Mouse (Mus musculus): Measurements from ENCODE around the gene Gm48552. TPM values are rescaled to one million over a fixed set of nuclear protein-coding genes. Genes with fewer than 3 reads are reported as not detected.
A peak's percentile ranks its signal among the peaks of the same experiment; 100 is the strongest.

Gm48552 gene
- 1.3 and 2.9 TPM in 2 replicates for polyA plus RNA-seq (2014; fragmentation: Nextera tagmentation; extraction: Ambion mirVana)

GRCm38 (mm10) chr10:81388505-81389055 lies at the start of gene Gm48552:
TSS of gene Gm48552 (plus strand) at chr10:81389005.
- H3K36me3 ChIP-seq (ENCODE audit: control insufficient read depth, insufficient read depth, low read length) = peaks cover 35% of the 10 kb centered on the region
- 90% methylated on average over 5 of the region's 5 CpGs for WGBS
- H3K27me3 ChIP-seq (ENCODE audit: control insufficient read depth, insufficient read depth, low read length) = no peaks in the 10 kb centered on the region
- peaks cover 16% of the 10 kb centered on the region for H3K4me1 ChIP-seq (ENCODE audit: control insufficient read depth, insufficient read depth, low read length)
- ATAC-seq (ENCODE audit: low FRiP score, low TSS enrichment) (no peak), DNase-seq (no peak)
- no peak within 1 kb of the TSS for H3K27ac ChIP-seq (replicated peaks; ENCODE audit: low read depth, low read length)
- H3K9ac ChIP-seq (replicated peaks; ENCODE audit: low read length) = no peak within 1 kb of the TSS
- no peaks in the 10 kb centered on the region for H3K9me3 ChIP-seq (ENCODE audit: control insufficient read depth, low read length)
- no peak within 1 kb of the TSS for H3K4me3 ChIP-seq (replicated peaks; ENCODE audit: low read depth, low read length)
- H3K4me2 ChIP-seq (ENCODE audit: low read length) = no peak within 1 kb of the TSS

- Histone ChIP-seq H3K9ac (replicated peaks; ENCODE audit: low read length) (no peak overlapping the region), H3K27me3 (ENCODE audit: control insufficient read depth, insufficient read depth, low read length) (peaks cover 43% of the 10 kb centered on the region), H3K4me2 (ENCODE audit: low read length) (no peak overlapping the region), H3K36me3 (ENCODE audit: control insufficient read depth, insufficient read depth, low read length) (no peaks in the 10 kb centered on the region), H3K4me3 (replicated peaks; ENCODE audit: low read depth, low read length) (no peak overlapping the region), H3K4me1 (ENCODE audit: control insufficient read depth, insufficient read depth, low read length) (0 out of 2 replicates have a peak, but pooled peaks cover 3% of the 10 kb centered on the region), H3K27ac (replicated peaks; ENCODE audit: low read depth, low read length) (no peak overlapping the region), H3K9me3 (ENCODE audit: control insufficient read depth, low read length) (no peaks in the 10 kb centered on the region)
- ATAC-seq (ENCODE audit: low FRiP score, low TSS enrichment) = no peak
- no peak for DNase-seq
- 39% methylated on average over 17 of the region's 17 CpGs for WGBS
Observed at GRCm38 (mm10) chr10:81340551-81341332, 48.1 kb upstream of the Gm48552 start.

DNA sequence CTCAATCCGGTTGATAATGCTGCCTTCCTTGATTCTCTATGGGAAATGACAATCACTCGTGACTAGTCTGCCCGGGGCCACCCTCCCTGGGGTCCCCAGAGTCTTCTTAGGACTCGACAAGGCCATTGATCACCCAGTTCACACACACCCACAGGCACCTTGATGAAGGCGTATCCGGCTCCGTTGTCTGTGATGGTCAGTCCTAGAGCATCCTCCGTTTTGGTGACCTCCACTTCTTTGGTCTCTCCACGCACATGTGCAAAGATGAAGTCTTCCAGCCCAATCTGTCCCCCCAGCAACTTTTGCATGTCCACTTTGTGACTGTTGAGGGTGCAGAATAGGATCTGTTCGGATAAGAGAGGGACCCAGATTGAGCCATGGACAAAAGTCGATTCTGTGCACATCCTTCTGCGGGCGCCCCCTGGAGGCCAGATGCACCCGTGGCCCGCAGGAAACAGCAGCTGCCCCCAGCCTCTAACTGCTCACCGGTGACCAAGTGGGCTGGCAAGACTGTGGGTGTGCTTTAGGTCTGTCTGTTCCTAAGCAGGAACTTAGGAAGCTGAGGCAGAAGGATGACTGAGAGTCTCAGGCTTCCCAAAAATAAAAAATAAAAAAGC lies 47.4 kb upstream of the Gm48552 start:
- ATAC-seq (ENCODE audit: low FRiP score, low TSS enrichment) (no peak), DNase-seq (peak; percentile 78)
- Histone ChIP-seq H3K4me2 (ENCODE audit: low read length) (no peak overlapping the region), H3K36me3 (ENCODE audit: control insufficient read depth, insufficient read depth, low read length) (no peaks in the 10 kb centered on the region), H3K9ac (replicated peaks; ENCODE audit: low read length) (no peak overlapping the region), H3K4me3 (replicated peaks; ENCODE audit: low read depth, low read length) (no peak overlapping the region), H3K9me3 (ENCODE audit: control insufficient read depth, low read length) (no peaks in the 10 kb centered on the region), H3K4me1 (ENCODE audit: control insufficient read depth, insufficient read depth, low read length) (0 out of 2 replicates have a peak, but pooled peaks cover 3% of the 10 kb centered on the region), H3K27me3 (ENCODE audit: control insufficient read depth, insufficient read depth, low read length) (peaks cover 46% of the 10 kb centered on the region), H3K27ac (replicated peaks; ENCODE audit: low read depth, low read length) (no peak overlapping the region)
- 37% methylated on average over 16 of the region's 16 CpGs for WGBS

DNA sequence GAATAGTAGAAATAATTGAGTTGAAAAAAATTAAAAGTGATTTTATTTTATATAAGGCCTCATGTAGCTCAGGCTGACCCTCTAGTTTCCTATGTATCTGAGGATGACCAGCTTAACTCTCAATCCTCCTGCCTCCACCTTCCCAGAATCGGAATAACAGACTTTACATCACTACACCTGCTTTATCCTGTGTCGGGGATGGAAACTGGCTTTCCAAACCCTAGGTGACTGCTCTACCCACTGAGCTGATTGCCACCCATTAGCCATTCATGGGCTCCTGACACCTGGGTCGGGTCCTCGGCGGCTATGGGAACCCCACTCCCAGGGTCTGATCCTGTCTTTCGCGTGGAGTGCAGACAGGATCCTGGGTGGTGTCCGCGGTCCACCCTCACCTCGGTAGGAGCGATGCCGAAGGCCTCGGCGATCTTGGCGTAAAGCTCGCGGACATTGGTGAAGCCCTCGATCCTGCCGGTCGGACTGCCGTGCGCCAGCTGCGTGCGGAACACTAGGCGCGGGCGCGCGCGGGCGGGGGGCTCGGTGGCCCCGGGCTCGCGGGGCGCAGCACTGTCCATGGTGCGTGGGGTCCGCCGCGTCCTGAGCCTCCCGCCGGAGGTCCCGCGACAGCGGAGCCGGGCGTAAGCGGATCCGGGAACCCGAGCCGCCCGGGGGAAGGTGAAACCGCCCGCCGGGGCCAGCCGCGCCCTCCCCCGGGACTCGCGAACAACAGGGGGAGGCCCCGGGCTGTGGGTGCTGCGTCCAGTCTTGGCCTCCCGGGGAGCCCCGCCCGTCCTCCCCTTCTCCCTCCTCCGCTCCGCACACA lies 45.9 kb upstream of the Gm48552 start, which contains the start of gene Gipc3:
Gipc3 (minus strand) TSS at position 581 of the 820 bp plus-strand sequence.
- ATAC-seq (ENCODE audit: low FRiP score, low TSS enrichment) = no peak
- peak; percentile 45 for DNase-seq
- 4% methylated on average over 67 of the region's 67 CpGs for WGBS

DNA sequence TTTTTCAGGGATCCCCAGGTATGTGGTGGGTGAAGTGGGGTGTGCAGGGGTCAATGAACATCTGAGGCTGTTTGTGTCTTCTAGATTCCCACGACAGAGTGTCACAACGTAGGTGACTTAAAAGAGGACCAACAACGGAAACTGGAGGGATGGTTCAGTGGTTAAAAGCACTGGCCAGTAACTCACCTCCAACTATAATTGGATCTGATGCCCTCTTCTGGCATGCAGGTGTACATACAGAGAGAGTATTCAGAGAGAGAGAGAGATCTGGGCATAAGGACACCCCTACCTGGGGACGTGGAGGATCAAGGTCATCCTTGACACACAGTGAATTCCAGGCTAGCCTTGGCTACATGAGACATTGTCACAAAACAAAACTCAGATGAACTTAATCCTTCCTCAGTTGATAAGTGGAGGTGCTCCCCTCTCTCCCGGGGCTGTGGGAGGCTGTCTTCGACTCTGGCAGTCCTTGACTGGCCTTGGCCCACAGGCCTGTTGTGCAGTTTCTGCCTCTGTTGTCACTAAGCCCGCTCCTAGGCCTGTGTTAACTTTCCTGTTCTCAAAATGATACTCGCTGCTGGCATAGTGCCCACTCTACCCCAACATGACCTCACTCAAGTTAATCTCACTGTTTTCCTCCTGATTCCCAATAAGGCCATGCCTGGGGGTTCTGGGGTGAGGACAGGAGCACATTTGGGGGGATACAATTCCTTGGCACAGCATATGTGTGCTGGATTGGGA lies 44.2 kb upstream of the Gm48552 start:
- no peaks in the 10 kb centered on the region for H3K36me3 ChIP-seq (ENCODE audit: control insufficient read depth, insufficient read depth, low read length)
- DNase-seq (no peak), ATAC-seq (ENCODE audit: low FRiP score, low TSS enrichment) (no peak)
- 53% methylated on average over 8 of the region's 8 CpGs for WGBS
- no peak overlapping the region for H3K4me3 ChIP-seq (replicated peaks; ENCODE audit: low read depth, low read length)
- no peak overlapping the region for H3K9ac ChIP-seq (replicated peaks; ENCODE audit: low read length)
- H3K27me3 ChIP-seq (ENCODE audit: control insufficient read depth, insufficient read depth, low read length) = peaks cover 46% of the 10 kb centered on the region
- peaks cover 9% of the 10 kb centered on the region for H3K4me1 ChIP-seq (ENCODE audit: control insufficient read depth, insufficient read depth, low read length)
- H3K27ac ChIP-seq (replicated peaks; ENCODE audit: low read depth, low read length) = no peak overlapping the region
- H3K4me2 ChIP-seq (ENCODE audit: low read length) = no peak overlapping the region
- H3K9me3 ChIP-seq (ENCODE audit: control insufficient read depth, low read length) = no peaks in the 10 kb centered on the region

More for the DNA sequence above, 45.9 kb upstream of the Gm48552 start, which contains the start of gene Gipc3:
- 0 out of 2 replicates have a peak, but pooled peaks cover 3% of the 10 kb centered on the region for H3K4me1 ChIP-seq (ENCODE audit: control insufficient read depth, insufficient read depth, low read length)
- H3K27ac ChIP-seq (replicated peaks; ENCODE audit: low read depth, low read length) = no peak within 1 kb of the TSS
- no peaks in the 10 kb centered on the region for H3K9me3 ChIP-seq (ENCODE audit: control insufficient read depth, low read length)
- H3K27me3 ChIP-seq (ENCODE audit: control insufficient read depth, insufficient read depth, low read length) = peaks cover 46% of the 10 kb centered on the region
- H3K4me2 ChIP-seq (ENCODE audit: low read length) = peak within 1 kb of the TSS; percentile 60
- H3K36me3 ChIP-seq (ENCODE audit: control insufficient read depth, insufficient read depth, low read length) = no peaks in the 10 kb centered on the region
- H3K9ac ChIP-seq (replicated peaks; ENCODE audit: low read length) = peak within 1 kb of the TSS; percentile 47
- H3K4me3 ChIP-seq (replicated peaks; ENCODE audit: low read depth, low read length) = peak within 1 kb of the TSS; percentile 35

GRCm38 (mm10) chr10:81345162-81345534 lies 43.7 kb upstream of the Gm48552 start:
- WGBS = 81% methylated on average over 4 of the region's 4 CpGs
- ATAC-seq (ENCODE audit: low FRiP score, low TSS enrichment) = no peak
- Histone ChIP-seq H3K4me1 (ENCODE audit: control insufficient read depth, insufficient read depth, low read length) (peaks cover 13% of the 10 kb centered on the region), H3K27me3 (ENCODE audit: control insufficient read depth, insufficient read depth, low read length) (peaks cover 46% of the 10 kb centered on the region), H3K4me3 (replicated peaks; ENCODE audit: low read depth, low read length) (no peak overlapping the region), H3K27ac (replicated peaks; ENCODE audit: low read depth, low read length) (no peak overlapping the region), H3K9ac (replicated peaks; ENCODE audit: low read length) (no peak overlapping the region), H3K4me2 (ENCODE audit: low read length) (no peak overlapping the region), H3K36me3 (ENCODE audit: control insufficient read depth, insufficient read depth, low read length) (no peaks in the 10 kb centered on the region), H3K9me3 (ENCODE audit: control insufficient read depth, low read length) (no peaks in the 10 kb centered on the region)
- DNase-seq = no peak

- Histone ChIP-seq H3K27me3 (ENCODE audit: control insufficient read depth, insufficient read depth, low read length) (peaks cover 44% of the 10 kb centered on the region), H3K36me3 (ENCODE audit: control insufficient read depth, insufficient read depth, low read length) (no peaks in the 10 kb centered on the region), H3K9ac (replicated peaks; ENCODE audit: low read length) (peak overlapping the region; percentile 45; the same call in 1 of the 2 replicates), H3K27ac (replicated peaks; ENCODE audit: low read depth, low read length) (no peak overlapping the region), H3K4me2 (ENCODE audit: low read length) (peak overlapping the region; percentile 50), H3K9me3 (ENCODE audit: control insufficient read depth, low read length) (no peaks in the 10 kb centered on the region), H3K4me1 (ENCODE audit: control insufficient read depth, insufficient read depth, low read length) (peaks cover 13% of the 10 kb centered on the region), H3K4me3 (replicated peaks; ENCODE audit: low read depth, low read length) (peak overlapping the region; percentile 21)
- ATAC-seq (ENCODE audit: low FRiP score, low TSS enrichment) (no peak), DNase-seq (peak; percentile 81)
- WGBS = 8% methylated on average over 55 of the region's 55 CpGs
Observed at GRCm38 (mm10) chr10:81346453-81347067, 42.2 kb upstream of the Gm48552 start.

Measured in midbrain, embryonic 14.5 days (tissue).